Mouse (Mus musculus): ENCODE measurements around the gene Wipf2. TPM values are rescaled to one million over a fixed set of nuclear protein-coding genes. Genes with fewer than 3 reads are reported as not detected.
A peak's percentile ranks its signal among the peaks of the same experiment; 100 is the strongest.

Gene Wipf2
- total and polyA plus RNA-seq, 3 experiments, result 2.9 to 7.1 TPM; not detected in 1

DNA sequence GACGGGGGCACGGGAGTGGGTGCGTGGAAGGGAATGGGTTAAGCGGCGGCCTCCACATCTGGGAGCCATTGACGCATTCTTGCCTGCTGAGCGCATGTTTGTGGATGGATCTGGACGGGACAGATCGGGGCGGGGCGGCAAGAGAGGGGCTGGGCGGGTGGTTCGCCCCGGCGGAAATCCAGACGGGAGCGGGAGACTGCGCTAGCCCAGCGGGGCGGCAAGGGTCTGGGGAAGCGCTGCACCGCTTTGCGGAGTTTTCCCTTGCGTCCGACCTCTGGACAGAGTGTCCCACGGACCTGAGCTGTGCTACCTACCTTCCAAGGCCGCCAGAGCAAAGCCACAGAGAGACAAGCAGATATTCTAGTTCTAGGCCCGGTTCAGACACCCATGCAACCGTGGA lies 72.7 kb downstream of the Wipf2 start:
- TF ChIP-seq RAD21 (IDR thresholded peaks at IDR 0.05; ENCODE audit: low read depth, low read length), result no peak
- TF ChIP-seq MYB (IDR thresholded peaks at IDR 0.05; ENCODE audit: low read depth, low read length), result no peak
- no peak for TF ChIP-seq TCF12 (IDR thresholded peaks at IDR 0.05; ENCODE audit: low read depth, low read length)
- TF ChIP-seq MYC (IDR thresholded peaks at IDR 0.05; ENCODE audit: low read depth, low read length), result no peak
- no peak for TF ChIP-seq POLR2A (IDR thresholded peaks at IDR 0.05; ENCODE audit: control insufficient read depth in 1 of 2, insufficient read depth in 1 of 2, low read depth in 1 of 2, low read length in 2 of 2, poor library complexity in 1 of 2)
- TF ChIP-seq NRF1 (IDR thresholded peaks at IDR 0.05; ENCODE audit: insufficient read depth, low read depth, low read length, poor library complexity, severe bottlenecking), result no peak
- TF ChIP-seq SIN3A (IDR thresholded peaks at IDR 0.05; ENCODE audit: low read length), result no peak
- TF ChIP-seq ETS1 (IDR thresholded peaks at IDR 0.05; ENCODE audit: low read depth, low read length), result no peak
- no peak for TF ChIP-seq TBP (IDR thresholded peaks at IDR 0.05; ENCODE audit: low read depth, low read length)
- H3K4me3 ChIP-seq (ENCODE audit: control insufficient read depth in 1 of 2, insufficient read depth in 1 of 2, low read depth in 2 of 2, low read length in 2 of 2), result no peak overlapping the region
- no peaks in the 10 kb centered on the region for H3K9me3 ChIP-seq (replicated peaks; ENCODE audit: insufficient read depth, low read length)
- no peaks in the 10 kb centered on the region for H3K27me3 ChIP-seq (ENCODE audit: control insufficient read depth in 1 of 2, insufficient read depth in 2 of 2, low read length in 2 of 2)
- no peak overlapping the region for H3K27ac ChIP-seq (ENCODE audit: control insufficient read depth, low read depth, low read length)
- H3K36me3 ChIP-seq (ENCODE audit: control insufficient read depth in 1 of 2, insufficient read depth in 2 of 2, low read length in 2 of 2), result peaks cover 0 to 7% of the 10 kb centered on the region in 2 experiments; a peak in 2 of 4 replicates
- no peak for DNase-seq (ENCODE audit: low read depth, low spot score)
- H3K79me2 ChIP-seq (ENCODE audit: control insufficient read depth, insufficient read depth, low read length, poor library complexity), result peaks cover 14% of the 10 kb centered on the region
- H3K9ac ChIP-seq (ENCODE audit: control insufficient read depth, low read depth, low read length, poor library complexity, severe bottlenecking), result no peak overlapping the region
- peaks cover 15 to 32% of the 10 kb centered on the region in 2 experiments for H3K4me1 ChIP-seq (ENCODE audit: control insufficient read depth in 1 of 2, insufficient read depth in 2 of 2, low read length in 2 of 2)

DNA sequence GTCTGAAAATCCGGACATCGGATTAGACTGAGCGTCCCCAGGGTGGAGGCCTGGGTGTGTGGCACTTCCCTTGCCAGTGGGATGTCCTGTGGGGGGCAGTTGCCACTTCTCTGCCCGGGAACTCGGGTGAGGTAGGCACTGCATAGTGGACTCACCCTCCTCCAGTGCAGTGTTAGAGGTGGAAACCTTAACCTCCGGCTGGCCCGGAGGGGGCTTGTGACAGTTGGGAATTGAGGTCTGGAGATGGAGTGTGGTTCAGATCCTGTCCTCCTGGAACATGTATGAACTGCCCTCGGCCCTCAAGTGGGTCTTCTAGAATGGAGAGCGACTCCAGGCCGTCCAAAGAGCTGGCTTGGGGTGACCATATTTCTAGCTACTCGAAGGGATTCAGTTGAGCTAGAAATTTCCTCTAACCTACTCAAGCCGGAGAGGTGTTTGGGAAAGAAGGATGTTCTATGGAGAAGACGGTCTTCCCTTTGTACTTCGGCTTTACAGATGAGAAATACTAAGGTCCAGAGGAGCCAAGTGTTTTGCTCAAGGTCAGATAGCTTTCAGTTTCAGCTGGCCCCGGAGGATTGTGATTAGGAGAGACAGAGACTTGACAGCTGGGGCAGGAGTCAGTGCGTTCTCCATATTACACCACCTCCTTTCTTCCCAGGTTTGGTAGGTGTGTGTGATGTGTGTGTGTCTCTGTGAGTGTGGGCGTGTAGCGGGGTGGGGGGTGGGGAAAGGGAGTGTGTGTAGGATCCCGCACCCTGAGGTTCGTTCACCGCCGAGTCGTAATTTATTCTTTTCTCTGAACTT lies 73.4 kb downstream of the Wipf2 start:
- H3K36me3 ChIP-seq (ENCODE audit: control insufficient read depth in 1 of 2, insufficient read depth in 2 of 2, low read length in 2 of 2), result peaks cover 0 to 7% of the 10 kb centered on the region in 2 experiments; a peak in 2 of 4 replicates
- TF ChIP-seq ZKSCAN1 (IDR thresholded peaks at IDR 0.05; ENCODE audit: low read depth, low read length), result no peak
- TF ChIP-seq EP300 (IDR thresholded peaks at IDR 0.05; ENCODE audit: low read depth in 1 of 2, low read length in 2 of 2), result no peak
- H3K9me3 ChIP-seq (replicated peaks; ENCODE audit: insufficient read depth, low read length), result no peaks in the 10 kb centered on the region
- peaks cover 15 to 32% of the 10 kb centered on the region in 2 experiments for H3K4me1 ChIP-seq (ENCODE audit: control insufficient read depth in 1 of 2, insufficient read depth in 2 of 2, low read length in 2 of 2)
- peaks cover 16% of the 10 kb centered on the region for H3K79me2 ChIP-seq (ENCODE audit: control insufficient read depth, insufficient read depth, low read length, poor library complexity)
- H3K27me3 ChIP-seq (ENCODE audit: control insufficient read depth in 1 of 2, insufficient read depth in 2 of 2, low read length in 2 of 2), result no peaks in the 10 kb centered on the region
- no peak for DNase-seq (ENCODE audit: low read depth, low spot score)
- peak overlapping the region; percentile 65 to 100 for H3K4me3 ChIP-seq (ENCODE audit: control insufficient read depth in 1 of 2, insufficient read depth in 1 of 2, low read depth in 2 of 2, low read length in 2 of 2)
- H3K9ac ChIP-seq (ENCODE audit: control insufficient read depth, low read depth, low read length, poor library complexity, severe bottlenecking), result peak overlapping the region; percentile 71
- H3K27ac ChIP-seq (ENCODE audit: control insufficient read depth, low read depth, low read length), result no peak overlapping the region

DNA sequence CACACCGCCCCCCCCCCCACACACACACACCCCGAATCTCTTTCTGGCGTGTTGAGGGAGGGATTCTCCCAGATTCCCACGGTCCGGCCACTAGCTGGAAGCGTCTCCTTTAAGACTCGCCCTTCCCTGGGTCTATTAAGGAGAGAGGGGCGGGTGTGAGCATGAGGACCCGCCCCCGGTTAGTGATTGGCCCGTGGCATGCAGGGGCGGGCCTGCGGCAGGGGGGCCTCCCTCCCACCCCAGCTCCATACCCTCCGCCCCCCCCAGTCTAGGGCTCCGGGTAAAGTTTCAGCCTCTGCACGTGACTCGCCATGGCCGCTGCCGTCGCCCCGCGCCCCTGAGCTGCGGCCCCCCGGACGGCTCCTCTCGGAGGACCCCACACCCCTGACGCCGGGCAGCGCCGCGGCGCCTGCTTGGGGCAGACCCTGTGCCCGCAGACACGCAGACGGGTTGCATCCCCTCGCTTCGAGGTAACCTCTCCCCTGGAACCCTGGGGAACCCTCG lies 74.0 kb downstream of the Wipf2 start:
- DNase-seq (ENCODE audit: low read depth, low spot score), result peak; percentile 97
- peak overlapping the region; percentile 58 for H3K27ac ChIP-seq (ENCODE audit: control insufficient read depth, low read depth, low read length)
- H3K4me1 ChIP-seq (ENCODE audit: control insufficient read depth in 1 of 2, insufficient read depth in 2 of 2, low read length in 2 of 2), result peaks cover 15 to 35% of the 10 kb centered on the region in 2 experiments
- H3K27me3 ChIP-seq (ENCODE audit: control insufficient read depth in 1 of 2, insufficient read depth in 2 of 2, low read length in 2 of 2), result no peaks in the 10 kb centered on the region
- H3K9me3 ChIP-seq (replicated peaks; ENCODE audit: insufficient read depth, low read length), result no peaks in the 10 kb centered on the region
- peak overlapping the region; percentile 65 to 100 for H3K4me3 ChIP-seq (ENCODE audit: control insufficient read depth in 1 of 2, insufficient read depth in 1 of 2, low read depth in 2 of 2, low read length in 2 of 2)
- H3K9ac ChIP-seq (ENCODE audit: control insufficient read depth, low read depth, low read length, poor library complexity, severe bottlenecking), result peak overlapping the region; percentile 87
- H3K79me2 ChIP-seq (ENCODE audit: control insufficient read depth, insufficient read depth, low read length, poor library complexity), result peaks cover 16% of the 10 kb centered on the region
- peaks cover 0 to 7% of the 10 kb centered on the region in 2 experiments; a peak in 2 of 4 replicates for H3K36me3 ChIP-seq (ENCODE audit: control insufficient read depth in 1 of 2, insufficient read depth in 2 of 2, low read length in 2 of 2)
- TF ChIP-seq ZC3H11A (IDR thresholded peaks at IDR 0.05; ENCODE audit: low read depth, low read length) (no peak), MXI1 (IDR thresholded peaks at IDR 0.05; ENCODE audit: low read depth, low read length) (peak; percentile 90), CHD1 (IDR thresholded peaks at IDR 0.05; ENCODE audit: low read depth, low read length) (no peak), MAFK (IDR thresholded peaks at IDR 0.05; ENCODE audit: borderline replicate concordance, low read depth, low read length) (no peak), CHD2 (IDR thresholded peaks at IDR 0.05; ENCODE audit: low read length) (no peak), BHLHE40 (IDR thresholded peaks at IDR 0.05; ENCODE audit: borderline replicate concordance, low read depth, low read length) (peak; percentile 97), RCOR1 (IDR thresholded peaks at IDR 0.05; ENCODE audit: low read depth, low read length) (no peak), GABPA (IDR thresholded peaks at IDR 0.05; ENCODE audit: low read depth, low read length) (no peak), E2F4 (IDR thresholded peaks at IDR 0.05; ENCODE audit: borderline replicate concordance, low read depth, low read length) (no peak), TCF12 (IDR thresholded peaks at IDR 0.05; ENCODE audit: low read depth, low read length) (peak; percentile 33; the same call in 1 of the 2 replicates), KAT2A (conservative IDR thresholded peaks at IDR 0.05; ENCODE audit: low read depth, low read length) (no peak; the same call in 1 of the 2 replicates), JUND (IDR thresholded peaks at IDR 0.05; ENCODE audit: low read depth, low read length) (no peak), ZMIZ1 (IDR thresholded peaks at IDR 0.05; ENCODE audit: low read depth, low read length) (no peak), MYC (IDR thresholded peaks at IDR 0.05; ENCODE audit: low read depth, low read length) (no peak), UBTF (IDR thresholded peaks at IDR 0.05; ENCODE audit: borderline replicate concordance, insufficient read depth, low read depth, low read length) (no peak), RAD21 (IDR thresholded peaks at IDR 0.05; ENCODE audit: low read depth, low read length) (no peak)

All from MEL (cell line).